Mouse (Mus musculus) C2C12 (cell line): ENCODE measurements around the gene Nucks1.

Experiments used
- CEBPB ChIP-seq: IDR thresholded peaks from one replicate; pipeline ENCODE4 v1.6.1; 2011; ENCODE audit warnings: low read depth, mild to moderate bottlenecking, control low read depth, moderate library complexity
- CTCF ChIP-seq: IDR thresholded peaks from one replicate; pipeline ENCODE4 v1.5.1; 2011; ENCODE audit not compliant: control insufficient read depth, insufficient read depth, insufficient read length
- MAX ChIP-seq: IDR thresholded peaks from one replicate; pipeline ENCODE4 v1.6.1; 2011; ENCODE audit warnings: mild to moderate bottlenecking, control low read depth
- MYOD1 ChIP-seq: IDR thresholded peaks from one replicate; pipeline ENCODE4 v1.6.1; 2011; ENCODE audit warnings: low read depth; ENCODE audit not compliant: control insufficient read depth, insufficient read length
- USF1 ChIP-seq: IDR thresholded peaks from one replicate; pipeline ENCODE4 v1.6.1; 2011; ENCODE audit warnings: low read depth, mild to moderate bottlenecking, control low read depth, moderate library complexity

GRCm38 (mm10) chr1:131954242-131954865 is 44.0 kb downstream of the Nucks1 start:
- TF ChIP-seq CTCF (no peak), USF1 (no peak), MAX (no peak), CEBPB (no peak), MYOD1 (no peak)
